Mouse (Mus musculus) testis, postnatal 14 days (tissue): ENCODE measurements at regions not wholly inside any gene's neighbourhood (a gene's known extent, or its start where the extent isn't known, plus 50 kb on each side); places are given as distances from the start of the nearest gene placed in this dataset.

Source experiments
- DNase-seq: peaks from one replicate; pipeline ENCODE4 v3.0.0; 2021; ENCODE audit warnings: low spot score

- no peak for DNase-seq
These were observed 342.1 kb downstream of the Rps24 start for GRCm38 (mm10) chr14:24829001-24829400.

GRCm38 (mm10) chr14:24833211-24833610, 346.3 kb downstream of the Rps24 start:
- DNase-seq: no peak

- DNase-seq: no peak
These were observed 351.3 kb downstream of the Rps24 start for GRCm38 (mm10) chr14:24838219-24838618.

GRCm38 (mm10) chr14:24839056-24839455, 352.1 kb downstream of the Rps24 start:
- DNase-seq: no peak

GRCm38 (mm10) chr14:24841715-24842496, 355.0 kb downstream of the Rps24 start:
- no peak for DNase-seq

GRCm38 (mm10) chr14:24843626-24844025, 356.7 kb downstream of the Rps24 start:
- DNase-seq: no peak

GRCm38 (mm10) chr14:24850491-24850890, 363.6 kb downstream of the Rps24 start:
- no peak for DNase-seq

GRCm38 (mm10) chr14:24854459-24854858, 367.5 kb downstream of the Rps24 start:
- no peak for DNase-seq

- no peak for DNase-seq
These were observed 375.2 kb downstream of the Rps24 start for GRCm38 (mm10) chr14:24862171-24862570.

- DNase-seq: no peak
These were observed 375.7 kb downstream of the Rps24 start for GRCm38 (mm10) chr14:24862661-24863060.

- no peak for DNase-seq
These were observed 376.2 kb downstream of the Rps24 start for GRCm38 (mm10) chr14:24863116-24863515.

- peak; percentile 44 for DNase-seq
These were observed 378.8 kb downstream of the Rps24 start for GRCm38 (mm10) chr14:24865579-24866230.

- no peak for DNase-seq
These were observed 380.9 kb downstream of the Rps24 start for GRCm38 (mm10) chr14:24867816-24868215.

GRCm38 (mm10) chr14:24868756-24869155, 381.8 kb downstream of the Rps24 start:
- DNase-seq: no peak

GRCm38 (mm10) chr14:24870246-24870645, 383.3 kb downstream of the Rps24 start:
- DNase-seq: no peak

GRCm38 (mm10) chr14:24871392-24871998, 384.6 kb downstream of the Rps24 start:
- no peak for DNase-seq

GRCm38 (mm10) chr14:24872931-24873330, 386.0 kb downstream of the Rps24 start:
- DNase-seq: no peak

GRCm38 (mm10) chr14:24873406-24873805, 386.5 kb downstream of the Rps24 start:
- no peak for DNase-seq

- no peak for DNase-seq
These were observed 387.7 kb downstream of the Rps24 start for GRCm38 (mm10) chr14:24874426-24875155.

GRCm38 (mm10) chr14:24875156-24875545, 388.2 kb downstream of the Rps24 start:
- DNase-seq: no peak

- DNase-seq: no peak
These were observed 389.0 kb downstream of the Rps24 start for GRCm38 (mm10) chr14:24875934-24876333.

GRCm38 (mm10) chr14:24876508-24876907, 389.6 kb downstream of the Rps24 start:
- no peak for DNase-seq
